Mouse (Mus musculus) T-cell, adult 2 months (primary cell): Measurements from ENCODE around the gene Krtap21-1.

Experiments used
- DNase-seq: peaks from one replicate; pipeline ENCODE4 v3.0.0; 2022; ENCODE audit warnings: low spot score

The Krtap21-1 gene

DNA sequence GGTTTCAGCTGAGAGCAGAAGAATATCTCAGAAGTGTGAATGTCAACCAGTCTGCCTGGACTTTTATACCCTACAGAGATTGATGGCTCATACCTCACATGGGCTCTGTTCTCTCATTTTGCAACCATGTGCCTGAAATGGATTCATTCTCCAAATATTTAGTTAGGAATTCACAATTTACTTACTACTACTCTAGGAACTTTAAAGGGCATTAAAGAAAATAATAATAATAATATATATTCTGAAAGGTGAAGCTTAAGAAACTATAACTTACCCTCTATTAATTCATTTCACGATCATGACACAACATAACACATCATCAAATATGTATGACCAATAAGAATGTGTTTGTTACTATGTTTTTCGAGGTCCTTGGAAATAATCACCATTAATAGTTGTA, at the start of gene Krtap21-1:
TSS of gene Krtap21-1 (minus strand) at position 101 of the 400 bp plus-strand sequence.
- no peak for DNase-seq

DNA sequence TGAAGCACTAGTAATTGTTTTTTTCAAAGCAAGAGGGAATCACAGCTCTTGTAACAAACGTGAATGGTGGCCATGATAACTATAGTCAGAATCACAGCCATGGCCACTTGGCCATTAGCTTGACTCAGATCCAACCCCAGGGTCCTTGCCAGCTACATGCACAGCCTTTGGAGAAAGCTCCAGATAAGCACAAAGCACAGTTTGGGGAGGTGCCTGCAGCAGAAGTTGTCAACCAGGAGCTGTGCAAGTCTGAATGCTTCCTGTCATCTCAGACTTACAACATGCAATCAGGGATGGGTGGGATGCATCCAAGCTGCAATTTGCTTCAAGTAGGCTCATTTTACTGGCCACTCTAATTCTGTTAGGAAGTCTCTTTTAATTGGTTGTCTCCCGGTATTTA, 25.9 kb upstream of the Krtap21-1 start:
- DNase-seq: no peak

DNA sequence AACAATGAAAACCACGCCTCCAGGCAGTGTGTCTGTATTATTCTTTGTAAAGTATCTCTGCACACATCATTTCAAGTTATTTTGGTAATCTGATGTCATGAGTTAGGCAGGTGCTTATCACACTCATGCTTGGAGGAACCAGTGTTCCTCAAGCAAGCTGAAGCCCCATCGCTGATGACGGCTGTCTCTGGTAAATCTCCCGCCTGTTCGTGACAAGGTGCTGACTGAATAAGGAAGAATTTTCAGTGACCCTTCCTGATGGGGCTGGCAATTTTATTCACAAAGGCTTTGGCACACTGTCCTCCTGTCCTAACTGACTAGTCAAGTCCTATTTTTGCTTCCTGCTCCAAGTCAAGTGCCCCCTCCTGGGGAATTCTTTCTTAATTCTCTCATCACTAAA, 21.6 kb upstream of the Krtap21-1 start:
- DNase-seq: no peak

DNA sequence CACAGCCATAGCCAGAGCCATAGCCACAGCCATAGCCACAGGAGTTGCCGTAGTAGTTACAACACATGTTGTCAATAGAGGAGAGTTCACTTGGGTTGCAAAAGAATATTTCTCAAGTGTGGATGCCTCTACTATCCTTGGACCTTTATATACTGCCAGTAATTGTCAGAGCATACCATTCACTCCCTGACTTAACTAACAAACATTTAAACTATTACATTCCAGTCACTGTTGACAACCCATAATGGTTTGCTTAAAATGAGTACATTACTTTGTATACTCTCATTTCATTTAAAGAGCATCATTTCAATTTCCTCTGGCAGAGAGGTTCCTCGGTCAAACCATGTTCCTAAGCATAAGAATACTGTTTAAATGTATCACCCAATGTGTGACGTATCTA, 16.3 kb upstream of the Krtap21-1 start, which contains the start of gene Krtap6-2:
TSS of gene Krtap6-2 (minus strand) at position 101 of the 400 bp plus-strand sequence.
- no peak for DNase-seq

DNA sequence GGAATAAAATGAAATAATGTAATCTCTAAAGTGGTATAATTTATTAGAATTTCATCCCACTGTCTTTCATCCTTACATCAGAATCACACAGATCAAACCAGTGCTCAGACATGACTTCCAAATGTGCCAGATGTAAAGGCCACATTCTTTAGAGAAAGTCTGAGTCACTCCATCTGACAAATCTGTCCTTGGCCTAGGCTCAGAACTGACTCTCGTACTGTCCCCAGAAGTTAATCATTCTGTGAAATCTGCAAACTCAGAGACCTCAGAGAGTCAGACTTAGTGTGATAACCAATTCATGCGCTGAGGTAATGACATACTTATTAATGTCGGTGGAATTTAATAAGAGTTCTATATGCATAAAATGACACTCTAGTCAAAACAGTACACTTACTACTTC, 12.6 kb upstream of the Krtap21-1 start:
- no peak for DNase-seq

DNA sequence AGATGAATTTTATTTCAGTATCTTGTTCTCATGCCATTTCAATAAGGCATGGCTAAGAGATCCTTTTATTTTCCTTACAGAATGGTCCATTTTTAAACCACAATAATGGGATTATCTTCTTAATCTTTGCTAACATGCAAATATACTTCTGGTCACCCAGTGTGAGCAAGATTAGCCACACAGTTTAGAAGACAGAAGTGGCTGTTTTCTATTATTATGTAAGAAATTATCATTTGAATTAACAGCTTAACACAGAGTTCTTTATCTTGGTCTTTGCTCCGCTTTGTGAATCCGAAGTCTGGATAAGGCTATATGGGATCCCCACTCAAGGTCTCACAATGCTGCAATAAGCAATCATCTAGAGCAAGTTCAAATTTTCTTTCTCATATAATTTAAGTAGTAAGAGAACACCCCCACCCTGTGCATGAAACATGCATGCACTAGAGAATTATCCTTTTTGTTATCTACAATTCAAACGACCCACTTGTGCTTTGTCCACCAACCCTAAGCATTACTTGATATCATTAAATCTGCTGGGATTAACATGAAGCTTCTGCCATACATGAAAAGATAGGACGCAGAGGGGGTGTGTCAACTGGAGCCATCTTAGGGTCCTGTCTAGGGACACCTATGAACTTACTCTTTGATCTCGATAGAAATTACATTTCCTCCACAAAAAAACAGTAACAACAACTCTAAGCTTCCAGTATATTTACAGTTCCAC, 6.8 kb upstream of the Krtap21-1 start:
- DNase-seq: no peak

DNA sequence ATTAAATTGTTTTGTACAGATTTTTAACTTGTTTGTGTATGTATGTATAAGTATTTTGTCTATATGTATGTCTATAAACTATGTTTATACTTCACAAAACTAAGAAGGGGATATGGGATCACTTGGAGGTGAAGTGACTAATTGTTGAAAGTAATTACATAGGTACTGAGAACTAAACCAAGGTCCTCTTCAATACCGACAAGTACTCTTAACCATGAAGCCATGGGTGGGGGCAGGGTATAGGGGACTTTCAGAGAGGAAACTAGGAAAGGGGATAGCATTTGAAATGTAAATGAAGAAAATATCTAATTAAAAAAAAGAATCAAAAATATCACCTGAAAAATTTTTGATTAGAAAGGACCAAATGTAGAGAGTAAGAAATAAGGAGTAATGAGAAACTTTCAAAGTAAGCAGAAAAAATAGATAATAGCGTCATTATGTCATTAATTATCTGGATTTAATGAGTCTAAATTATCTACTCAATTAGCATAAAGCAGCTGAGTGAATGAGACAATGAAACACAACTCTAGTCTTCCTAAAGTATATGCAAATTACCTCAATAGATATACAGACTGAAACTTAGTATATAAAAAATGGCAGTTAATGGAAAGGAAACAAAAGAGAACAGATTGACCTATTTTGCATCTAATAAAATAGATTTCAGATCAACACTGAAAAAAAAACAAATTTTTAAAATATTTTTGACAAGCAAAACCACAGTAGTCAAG, 30.8 kb downstream of the Krtap21-1 start:
- no peak for DNase-seq
